Comparison of ENCODE assay signal across 15 mouse cellular contexts in the genomic region with DNA sequence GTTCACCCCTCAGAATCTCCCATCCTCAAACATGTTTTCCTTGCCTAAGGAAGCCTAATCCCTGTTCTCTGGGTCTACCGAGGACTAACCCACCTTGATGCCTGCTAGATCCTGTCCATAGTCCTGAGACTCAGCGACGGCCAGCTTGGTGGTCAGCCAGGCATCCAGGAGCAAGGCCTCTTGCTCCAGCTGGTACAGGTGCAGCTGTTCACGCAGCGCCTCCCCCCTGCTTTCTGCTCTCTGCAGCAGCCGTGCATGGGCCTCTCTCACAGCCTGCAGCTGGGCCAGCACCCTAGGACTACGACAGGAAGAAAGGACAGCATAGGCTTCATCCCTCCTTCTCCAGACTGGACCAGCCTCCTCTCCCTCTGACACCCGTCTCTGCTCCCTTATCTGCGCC.
"Had no signal": no experiment of that assay in that cellular context is flagged by ENCODE, and none has a peak within 500 bp of the region (broad histone marks: within the 10 kb centered on the region; RNA-seq: fewer than 3 reads in every experiment).

No protein-coding gene starts in this region.

- H3K36me3 ChIP-seq: neural tube, embryonic 15.5 days; stomach, embryonic 15.5 days had no signal

- H3K27me3 ChIP-seq: neural tube, embryonic 15.5 days; stomach, embryonic 15.5 days had no signal

- H3K4me3 ChIP-seq: neural tube, embryonic 15.5 days; stomach, embryonic 15.5 days had no signal

- H3K4me1 ChIP-seq: neural tube, embryonic 15.5 days had no signal

- H3K9me3 ChIP-seq: neural tube, embryonic 15.5 days; stomach, embryonic 15.5 days had no signal

- H3K9ac ChIP-seq: neural tube, embryonic 15.5 days; stomach, embryonic 15.5 days had no signal

- DNase-seq: retina, postnatal 1 day; right cerebral cortex, adult 18-20 months; right cerebral cortex, postnatal 14 days; right cerebral cortex, postnatal 25 days; right cerebral cortex, postnatal 4 days; spleen, adult 18-20 months; thymus, adult 18-20 months; thymus, adult 2 months; thymus, postnatal 14 days; thymus, postnatal 25 days; thymus, postnatal 36 days; thymus, postnatal 4 days had no signal

- H3K4me2 ChIP-seq: neural tube, embryonic 15.5 days; stomach, embryonic 15.5 days had no signal

- H3K27ac ChIP-seq: neural tube, embryonic 15.5 days; stomach, embryonic 15.5 days; stomach, postnatal 0 days had no signal
